Mouse (Mus musculus): Measurements from ENCODE around the gene Cry2. TPM values are rescaled to one million over a fixed set of nuclear protein-coding genes. Genes with fewer than 3 reads are reported as not detected.
A peak's percentile ranks its signal among the peaks of the same experiment; 100 is the strongest.

The Cry2 gene
- total RNA-seq, 1 experiment from 2014 or later: 8.5 TPM

GRCm38 (mm10) chr2:92447121-92447740, 13.4 kb upstream of the Cry2 start:
- ATAC-seq (ENCODE audit: extremely low read depth, insufficient number of reproducible peaks, low FRiP score, poor library complexity, severe bottlenecking): no peak

DNA sequence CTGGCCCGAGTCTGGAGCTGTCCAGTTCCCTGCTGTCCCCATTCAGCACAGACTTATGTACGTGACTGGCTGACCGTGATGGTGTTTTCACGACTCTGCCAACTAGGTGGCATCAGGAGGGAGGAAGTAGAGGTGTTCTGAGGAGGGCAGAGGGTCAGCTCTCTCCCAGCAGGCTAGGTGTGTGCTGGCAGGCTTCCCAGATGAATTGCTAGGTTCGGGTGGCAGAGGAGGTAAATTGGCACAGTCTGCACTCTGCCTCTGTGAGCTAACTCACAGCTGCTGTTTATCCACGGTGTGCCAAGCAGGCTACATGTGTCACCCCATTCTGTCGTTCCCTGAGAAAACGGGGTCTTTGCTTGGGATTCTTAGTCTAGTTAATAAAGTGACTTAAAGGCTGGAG, 12.8 kb upstream of the Cry2 start:
- no peak for ATAC-seq (ENCODE audit: extremely low read depth, insufficient number of reproducible peaks, low FRiP score, poor library complexity, severe bottlenecking)

DNA sequence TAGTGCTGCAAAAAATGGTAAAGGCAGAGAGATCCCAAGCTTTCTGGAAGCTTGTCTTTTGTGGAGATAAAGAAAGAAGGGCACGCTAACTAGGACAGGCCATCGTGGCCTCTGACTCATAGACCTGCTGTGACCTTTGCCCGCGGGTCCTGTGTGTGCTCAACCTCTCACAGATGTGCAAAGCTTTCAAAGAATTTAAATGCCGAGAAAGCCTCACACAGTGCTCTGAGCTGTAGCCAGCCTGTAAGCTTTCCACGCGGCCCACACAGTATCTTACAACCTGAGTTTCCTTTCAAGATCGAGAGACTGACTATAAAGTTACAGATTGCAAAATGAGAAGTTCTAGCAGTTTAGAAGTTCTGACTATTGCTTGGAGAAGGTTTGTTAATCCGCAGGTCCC, 12.0 kb upstream of the Cry2 start:
- ATAC-seq (ENCODE audit: extremely low read depth, insufficient number of reproducible peaks, low FRiP score, poor library complexity, severe bottlenecking): no peak

GRCm38 (mm10) chr2:92444376-92444775, 10.5 kb upstream of the Cry2 start:
- ATAC-seq (ENCODE audit: extremely low read depth, insufficient number of reproducible peaks, low FRiP score, poor library complexity, severe bottlenecking): no peak

- no peak for ATAC-seq (ENCODE audit: extremely low read depth, insufficient number of reproducible peaks, low FRiP score, poor library complexity, severe bottlenecking)
These were observed 9.5 kb upstream of the Cry2 start for GRCm38 (mm10) chr2:92443313-92443712.

DNA sequence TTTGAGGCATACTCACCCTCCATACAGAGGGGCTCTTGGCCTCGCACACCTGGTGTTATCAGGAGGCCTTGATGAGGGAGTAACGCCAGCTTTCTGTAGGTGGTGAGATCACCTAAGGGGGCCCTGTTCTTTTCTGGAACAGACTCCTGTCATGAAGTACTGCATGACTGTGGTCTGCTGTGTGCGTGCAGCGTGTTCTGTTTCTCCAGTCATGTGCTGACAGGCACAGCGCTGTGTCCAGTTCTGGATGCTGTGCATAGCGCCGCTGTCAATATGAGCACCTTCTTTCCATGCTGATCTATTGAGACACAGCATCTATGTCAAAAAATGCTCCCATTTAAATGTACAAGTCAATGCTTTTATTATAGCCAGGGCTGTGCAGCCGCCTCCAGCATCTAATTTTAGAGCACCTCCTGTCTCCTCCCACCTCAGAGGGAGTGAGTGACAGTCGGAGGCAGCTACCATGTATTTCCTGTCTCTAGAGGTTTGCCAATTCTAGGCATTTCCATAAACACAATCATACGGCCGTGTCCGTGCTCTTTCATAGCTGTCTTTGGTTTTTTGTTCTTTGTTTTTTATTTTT, 8.7 kb upstream of the Cry2 start:
- ATAC-seq (ENCODE audit: extremely low read depth, insufficient number of reproducible peaks, low FRiP score, poor library complexity, severe bottlenecking): no peak

DNA sequence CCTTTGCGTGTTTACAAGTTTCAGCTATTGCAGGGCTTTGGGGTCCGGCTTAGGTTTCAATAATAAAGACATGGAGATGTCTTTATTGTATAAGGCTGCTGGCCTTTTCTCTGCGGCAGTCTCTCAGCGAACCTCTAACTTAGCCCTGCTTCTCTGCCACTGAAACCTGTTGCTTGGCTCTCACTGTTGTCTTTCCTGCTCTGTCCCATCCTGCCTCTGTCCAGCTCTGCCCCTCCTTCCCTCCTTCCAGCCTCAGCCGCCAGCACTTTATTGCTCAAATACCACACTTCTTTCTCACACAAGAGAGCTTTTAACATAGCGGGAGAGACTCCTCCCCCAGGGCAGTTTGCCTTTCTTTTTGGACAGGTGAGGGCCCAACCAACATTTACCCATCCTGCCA, 6.6 kb upstream of the Cry2 start:
- no peak for ATAC-seq (ENCODE audit: extremely low read depth, insufficient number of reproducible peaks, low FRiP score, poor library complexity, severe bottlenecking)

- ATAC-seq (ENCODE audit: extremely low read depth, insufficient number of reproducible peaks, low FRiP score, poor library complexity, severe bottlenecking): no peak
These were observed 4.7 kb upstream of the Cry2 start for GRCm38 (mm10) chr2:92438567-92438966.

DNA sequence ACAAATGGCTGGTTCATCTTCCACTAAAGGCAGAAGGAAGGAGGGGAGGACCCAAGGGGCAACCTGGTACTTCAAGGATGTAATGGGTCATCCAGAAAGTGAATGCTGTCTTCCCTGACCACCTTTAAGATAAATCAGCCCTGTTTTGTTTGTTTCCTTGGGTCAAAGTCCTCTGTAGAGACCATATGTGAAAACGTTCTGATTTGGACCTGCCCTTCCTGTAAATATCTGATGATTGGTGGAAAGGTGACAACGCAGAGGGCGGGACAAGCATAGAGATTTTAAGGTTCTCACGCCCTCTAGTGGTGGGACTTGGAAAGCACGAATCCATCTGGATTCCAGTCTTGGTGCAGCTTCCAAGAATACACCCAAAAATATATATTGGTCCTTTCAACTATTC, 4.0 kb upstream of the Cry2 start:
- peak; percentile 47; the same call in 1 of the 2 replicates for ATAC-seq (ENCODE audit: extremely low read depth, insufficient number of reproducible peaks, low FRiP score, poor library complexity, severe bottlenecking)

DNA sequence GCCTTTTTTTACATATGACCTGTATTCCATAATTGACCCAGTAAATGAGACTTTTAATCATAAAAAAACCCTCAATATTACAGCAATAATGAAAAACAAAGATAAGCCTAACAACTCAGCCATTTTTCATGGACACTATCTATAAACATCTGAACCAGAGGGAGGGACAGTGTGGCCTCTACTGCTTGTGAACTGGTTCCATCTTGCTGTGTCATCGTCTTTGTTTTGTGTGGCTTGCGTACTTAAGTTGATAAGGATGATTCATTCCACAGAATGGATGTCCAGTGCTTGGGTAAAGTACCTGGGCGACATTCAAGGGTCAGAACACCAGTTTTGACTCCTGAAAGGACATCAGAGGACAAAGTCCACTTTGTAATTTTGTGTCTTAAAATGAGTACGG, 3.5 kb upstream of the Cry2 start:
- ATAC-seq (ENCODE audit: extremely low read depth, insufficient number of reproducible peaks, low FRiP score, poor library complexity, severe bottlenecking): no peak

- no peak for ATAC-seq (ENCODE audit: extremely low read depth, insufficient number of reproducible peaks, low FRiP score, poor library complexity, severe bottlenecking)
These were observed 1.2 kb upstream of the Cry2 start for GRCm38 (mm10) chr2:92435023-92435422.

DNA sequence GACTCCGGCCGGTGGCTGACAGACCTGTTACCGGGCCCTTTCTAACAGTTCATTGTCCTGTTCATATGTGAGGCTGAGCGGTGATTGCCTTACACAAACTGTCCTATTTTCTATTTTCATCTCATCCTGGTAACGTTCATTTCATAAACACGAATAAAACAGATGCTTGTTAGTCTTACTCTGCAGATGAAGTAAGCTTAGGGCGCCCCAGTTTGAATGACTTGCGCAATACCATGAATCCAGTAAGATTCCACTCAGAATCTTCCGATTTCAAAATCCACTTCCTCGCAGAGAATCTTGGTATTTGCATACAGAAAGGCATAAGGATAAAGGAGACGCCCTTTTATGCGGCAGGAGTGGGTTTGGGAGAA, 517 bp upstream of the Cry2 start:
- ATAC-seq (ENCODE audit: extremely low read depth, insufficient number of reproducible peaks, low FRiP score, poor library complexity, severe bottlenecking): no peak

GRCm38 (mm10) chr2:92432299-92433295, 1.2 kb downstream of the Cry2 start:
- ATAC-seq (ENCODE audit: extremely low read depth, insufficient number of reproducible peaks, low FRiP score, poor library complexity, severe bottlenecking): no peak

- ATAC-seq (ENCODE audit: extremely low read depth, insufficient number of reproducible peaks, low FRiP score, poor library complexity, severe bottlenecking): no peak
These were observed 2.1 kb downstream of the Cry2 start for GRCm38 (mm10) chr2:92431611-92432179.

- ATAC-seq (ENCODE audit: extremely low read depth, insufficient number of reproducible peaks, low FRiP score, poor library complexity, severe bottlenecking): no peak
These were observed 2.9 kb downstream of the Cry2 start for GRCm38 (mm10) chr2:92430723-92431541.

GRCm38 (mm10) chr2:92430089-92430488, 3.8 kb downstream of the Cry2 start:
- no peak for ATAC-seq (ENCODE audit: extremely low read depth, insufficient number of reproducible peaks, low FRiP score, poor library complexity, severe bottlenecking)

DNA sequence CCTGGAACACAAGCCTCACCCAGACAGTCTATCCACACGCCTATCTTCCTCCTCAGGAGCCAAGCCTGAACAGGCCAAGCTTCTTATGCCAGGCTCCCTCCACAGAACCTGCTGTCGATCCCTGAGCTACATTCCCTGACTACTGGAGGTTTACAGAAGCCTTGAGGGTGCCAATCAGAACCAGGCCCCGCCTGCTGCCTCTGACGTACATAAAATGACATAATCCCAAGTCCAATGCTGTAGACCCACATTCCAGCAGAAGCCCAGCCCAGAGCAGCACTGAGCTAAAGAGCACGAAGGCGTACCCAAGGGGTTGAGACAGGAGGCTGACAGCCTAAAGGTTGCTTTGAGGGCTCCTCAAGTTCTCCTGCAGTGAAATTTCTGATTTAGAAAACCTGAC, 6.0 kb downstream of the Cry2 start:
- ATAC-seq (ENCODE audit: extremely low read depth, insufficient number of reproducible peaks, low FRiP score, poor library complexity, severe bottlenecking): no peak

DNA sequence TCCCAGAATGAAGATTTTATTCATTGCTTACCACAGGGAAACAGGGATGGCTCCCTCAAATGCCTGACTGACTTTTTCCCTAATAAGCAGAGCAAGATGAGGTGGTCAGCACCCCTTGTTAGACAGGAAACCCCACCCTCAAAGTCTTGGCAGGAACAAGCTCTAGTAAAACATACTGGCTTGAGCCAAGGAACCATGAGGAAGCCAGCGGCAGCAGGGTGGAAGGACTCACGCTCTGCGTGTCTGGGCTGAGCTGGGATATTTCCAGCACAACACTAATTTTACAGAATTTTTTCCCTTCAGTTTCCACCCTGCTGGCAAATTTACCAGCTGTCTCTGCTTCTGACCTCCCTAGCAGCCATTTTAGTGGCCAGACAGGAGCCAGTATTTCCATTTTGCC, 7.4 kb downstream of the Cry2 start:
- ATAC-seq (ENCODE audit: extremely low read depth, insufficient number of reproducible peaks, low FRiP score, poor library complexity, severe bottlenecking): no peak

DNA sequence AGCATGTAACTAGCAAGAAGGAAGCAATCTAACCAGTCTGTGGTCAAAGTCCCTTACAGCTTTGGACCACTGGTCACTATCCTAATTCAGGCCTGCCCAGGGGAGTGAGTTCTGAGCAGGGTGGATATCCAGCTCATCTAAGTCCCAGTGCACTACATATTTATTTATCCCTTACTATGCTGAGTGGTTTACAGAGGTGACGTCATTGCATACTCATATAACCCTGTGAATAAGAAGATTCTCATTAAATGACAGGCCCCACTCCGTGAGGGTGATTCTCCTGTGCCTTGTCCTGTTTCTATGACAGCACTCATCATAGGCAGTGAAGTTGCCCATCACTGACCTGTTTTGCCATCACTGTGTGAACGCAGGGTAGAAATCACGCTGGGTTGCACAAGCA, 8.5 kb downstream of the Cry2 start:
- no peak for ATAC-seq (ENCODE audit: extremely low read depth, insufficient number of reproducible peaks, low FRiP score, poor library complexity, severe bottlenecking)

Data from neutrophil, adult 5-6 weeks (primary cell).